Mouse (Mus musculus) MEL (cell line): ENCODE results near the gene Plekhj1.

Source experiments
- CHD1 ChIP-seq: IDR thresholded peaks from 2 replicates; pipeline ENCODE4 v1.6.1; 2012; ENCODE audit warnings: low read depth, mild to moderate bottlenecking, inconsistent platforms, low read length, improper control_type of control experiment
- CTCF ChIP-seq, 3 experiments: IDR thresholded peaks in 2 of 3; conservative IDR thresholded peaks in 1 of 3; 2 replicates each; pipeline ENCODE4 v1.5.1; 2011 to 2012; ENCODE audit warnings: low read length in 3 of 3, low read depth in 2 of 3, mild to moderate bottlenecking in 2 of 3, improper control_type of control experiment in 1 of 3, inconsistent platforms in 1 of 3, mixed read lengths in 1 of 3, moderate library complexity in 1 of 3; ENCODE audit not compliant: control insufficient read depth in 1 of 3, insufficient read depth in 1 of 3, poor library complexity in 1 of 3, severe bottlenecking in 1 of 3
- MYB ChIP-seq: IDR thresholded peaks from 2 replicates; pipeline ENCODE4 v1.6.1; 2011; ENCODE audit warnings: mild to moderate bottlenecking, low read depth, low read length, improper control_type of control experiment
- POLR2A ChIP-seq, 2 experiments: IDR thresholded peaks; 2 replicates each; pipeline ENCODE4 v1.6.1; 2011 to 2012; ENCODE audit warnings: low read length in 2 of 2, mild to moderate bottlenecking in 2 of 2, control low read depth in 1 of 2, improper control_type of control experiment in 1 of 2, low read depth in 1 of 2, moderate library complexity in 1 of 2; ENCODE audit not compliant: control insufficient read depth in 1 of 2, insufficient read depth in 1 of 2, poor library complexity in 1 of 2

- TF ChIP-seq CTCF (IDR thresholded peaks at IDR 0.05 in 2 of 3, conservative IDR thresholded peaks at IDR 0.05 in 1 of 3; ENCODE audit: control insufficient read depth in 1 of 3, insufficient read depth in 1 of 3, low read depth in 2 of 3, low read length in 3 of 3, poor library complexity in 1 of 3, severe bottlenecking in 1 of 3) (no peak), MYB (no peak), POLR2A (IDR thresholded peaks at IDR 0.05; ENCODE audit: control insufficient read depth in 1 of 2, insufficient read depth in 1 of 2, low read depth in 1 of 2, low read length in 2 of 2, poor library complexity in 1 of 2) (no peak), CHD1 (no peak)
These were observed 43.9 kb upstream of the Plekhj1 start for GRCm38 (mm10) chr10:80842334-80842733.
